In the genomic region with DNA sequence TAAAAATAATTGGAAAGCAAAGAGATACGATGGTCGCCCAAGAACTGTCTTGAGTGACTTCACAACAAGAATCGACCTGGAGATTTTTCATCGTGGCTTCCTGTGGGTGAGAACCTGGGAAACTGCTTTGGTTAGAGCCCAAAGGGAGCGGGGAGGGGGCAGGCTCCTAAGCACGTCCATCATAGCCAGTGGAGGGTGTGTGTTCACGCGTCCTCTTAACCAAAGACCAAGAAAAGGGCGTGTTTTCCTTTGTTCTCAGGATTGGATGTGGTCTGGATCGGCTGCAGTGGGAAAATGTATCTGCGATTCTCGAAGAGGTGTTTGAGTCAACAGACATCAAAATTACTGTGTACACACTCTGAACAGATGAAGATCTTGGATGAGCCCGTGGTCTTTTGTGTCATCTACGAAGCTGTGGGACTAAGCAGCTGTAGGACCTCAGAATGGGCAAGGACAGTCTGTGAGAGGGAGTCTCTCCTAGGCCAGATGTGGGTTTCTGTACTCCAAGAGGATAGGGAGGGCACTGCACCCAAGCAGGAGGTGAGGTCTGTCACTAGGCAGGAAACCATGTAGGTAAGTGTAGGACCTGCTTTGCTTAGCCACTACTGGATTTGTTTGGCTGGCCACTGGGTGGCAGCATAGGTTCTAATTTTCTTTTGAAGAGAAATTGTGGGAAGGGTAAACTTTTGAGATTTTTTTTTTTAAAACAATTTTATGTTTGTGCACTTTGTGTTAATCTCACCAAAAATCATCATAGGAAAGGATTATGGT, we compare ENCODE assay signal across 9 mouse cellular contexts. TPM values are rescaled to one million over a fixed set of nuclear protein-coding genes. Genes with fewer than 3 reads are reported as not detected.
DNase-seq lines count a peak whose midpoint lies in the region; ATAC-seq and TF ChIP-seq lines count a peak whose summit lies in the region.
"Had no signal": no experiment of that assay in that cellular context is flagged by ENCODE, and none has a peak within 500 bp of the region (broad histone marks: within the 10 kb centered on the region; RNA-seq: fewer than 3 reads in every experiment).

No protein-coding gene starts in this region.

- H3K27ac ChIP-seq in heart, embryonic 12.5 days (ENCODE audit: poor library complexity, severe bottlenecking), result 0 out of 2 replicates have a peak overlapping the region, but pooled peaks have one; percentile 30
- H3K27ac ChIP-seq in kidney, embryonic 15.5 days, result peak overlapping the region; percentile 60; the same call in 1 of the 2 replicates
- H3K27ac ChIP-seq in liver, embryonic 14.5 days, result no peak overlapping the region
- no peak overlapping the region for H3K27ac ChIP-seq in neural tube, embryonic 11.5 days (ENCODE audit: low read depth, low read length)
- H3K27ac ChIP-seq: embryonic facial prominence, embryonic 15.5 days had no signal

- H3K9me3 ChIP-seq in heart, embryonic 12.5 days (replicated peaks), result no peaks in the 10 kb centered on the region
- no peaks in the 10 kb centered on the region for H3K9me3 ChIP-seq in kidney, embryonic 15.5 days (replicated peaks)
- no peaks in the 10 kb centered on the region for H3K9me3 ChIP-seq in liver, embryonic 14.5 days (ENCODE audit: control insufficient read depth, low read length)
- no peaks in the 10 kb centered on the region for H3K9me3 ChIP-seq in neural tube, embryonic 11.5 days (ENCODE audit: control insufficient read depth, low read length)
- H3K9me3 ChIP-seq: embryonic facial prominence, embryonic 15.5 days had no signal

- H3K4me1 ChIP-seq in heart, embryonic 12.5 days (replicated peaks), result peaks cover 30% of the 10 kb centered on the region
- H3K4me1 ChIP-seq in kidney, embryonic 15.5 days, result peaks cover 30% of the 10 kb centered on the region
- H3K4me1 ChIP-seq in liver, embryonic 14.5 days (replicated peaks; ENCODE audit: control insufficient read depth in 2 of 2, insufficient read depth in 2 of 2, low read length in 1 of 2), result peaks cover 15 to 31% of the 10 kb centered on the region in 2 experiments
- 0 out of 2 replicates have a peak, but pooled peaks cover under 1% of the 10 kb centered on the region for H3K4me1 ChIP-seq in neural tube, embryonic 11.5 days (ENCODE audit: control insufficient read depth, insufficient read depth, low read length)

- TF ChIP-seq EP300 in liver, embryonic 14.5 days (IDR thresholded peaks at IDR 0.05; ENCODE audit: low read depth), result no peak

- peak; percentile 41; the same call in 1 of the 2 replicates for ATAC-seq in heart, embryonic 12.5 days (ENCODE audit: insufficient number of reproducible peaks, low FRiP score)
- ATAC-seq in kidney, embryonic 15.5 days (replicated peaks; ENCODE audit: low FRiP score), result peak; percentile 79
- peak; percentile 35; the same call in 1 of the 2 replicates for ATAC-seq in liver, embryonic 14.5 days (ENCODE audit: insufficient read depth)
- ATAC-seq in neural tube, embryonic 11.5 days (ENCODE audit: insufficient read depth, low FRiP score, low TSS enrichment), result no peak

- no peak overlapping the region for H3K9ac ChIP-seq in heart, embryonic 12.5 days
- no peak overlapping the region for H3K9ac ChIP-seq in kidney, embryonic 15.5 days
- H3K9ac ChIP-seq in liver, embryonic 14.5 days (replicated peaks), result no peak overlapping the region
- no peak overlapping the region for H3K9ac ChIP-seq in neural tube, embryonic 11.5 days (ENCODE audit: low read length)
- H3K9ac ChIP-seq: embryonic facial prominence, embryonic 15.5 days had no signal

- TF ChIP-seq CTCF in liver, embryonic 14.5 days (IDR thresholded peaks at IDR 0.05; ENCODE audit: low read depth), result peak; percentile 70

- H3K4me3 ChIP-seq in heart, embryonic 12.5 days, result no peak overlapping the region
- H3K4me3 ChIP-seq in kidney, embryonic 15.5 days (replicated peaks), result no peak overlapping the region
- no peak overlapping the region for H3K4me3 ChIP-seq in liver, embryonic 14.5 days (ENCODE audit: insufficient read depth in 1 of 2, low read depth in 2 of 2, low read length in 2 of 2)
- no peak overlapping the region for H3K4me3 ChIP-seq in neural tube, embryonic 11.5 days (ENCODE audit: low read depth, low read length)
- H3K4me3 ChIP-seq: embryonic facial prominence, embryonic 15.5 days had no signal

- H3K36me3 ChIP-seq in heart, embryonic 12.5 days, result peaks cover 81% of the 10 kb centered on the region
- H3K36me3 ChIP-seq in kidney, embryonic 15.5 days, result peaks cover 54% of the 10 kb centered on the region
- peaks cover 47% of the 10 kb centered on the region for H3K36me3 ChIP-seq in liver, embryonic 14.5 days (replicated peaks; ENCODE audit: control insufficient read depth, insufficient read depth, low read depth)
- no peaks in the 10 kb centered on the region; the same call in 1 of the 2 replicates for H3K36me3 ChIP-seq in neural tube, embryonic 11.5 days (ENCODE audit: control insufficient read depth, insufficient read depth, low read length)

- H3K27me3 ChIP-seq in heart, embryonic 12.5 days (replicated peaks), result no peaks in the 10 kb centered on the region
- H3K27me3 ChIP-seq in kidney, embryonic 15.5 days, result no peaks in the 10 kb centered on the region
- H3K27me3 ChIP-seq in liver, embryonic 14.5 days (ENCODE audit: control insufficient read depth, insufficient read depth, low read length), result no peaks in the 10 kb centered on the region
- no peaks in the 10 kb centered on the region for H3K27me3 ChIP-seq in neural tube, embryonic 11.5 days (ENCODE audit: control insufficient read depth, insufficient read depth, low read length)
- H3K27me3 ChIP-seq: embryonic facial prominence, embryonic 15.5 days had no signal

- WGBS in heart, embryonic 12.5 days, result 85% methylated on average over 14 of the region's 14 CpGs
- 83% methylated on average over 14 of the region's 14 CpGs for WGBS in kidney, embryonic 15.5 days
- WGBS in liver, embryonic 14.5 days (ENCODE audit: insufficient replicate concordance), result 79% methylated on average over 14 of the region's 14 CpGs
- WGBS in neural tube, embryonic 11.5 days, result 91% methylated on average over 14 of the region's 14 CpGs

- no peak overlapping the region for H3K4me2 ChIP-seq in heart, embryonic 12.5 days
- H3K4me2 ChIP-seq in kidney, embryonic 15.5 days, result no peak overlapping the region
- no peak overlapping the region for H3K4me2 ChIP-seq in liver, embryonic 14.5 days (ENCODE audit: low read depth)
- no peak overlapping the region for H3K4me2 ChIP-seq in neural tube, embryonic 11.5 days (ENCODE audit: low read depth)
- H3K4me2 ChIP-seq: embryonic facial prominence, embryonic 15.5 days had no signal

- DNase-seq in urinary bladder, postnatal 14 days (ENCODE audit: low spot score), result peak; percentile 57
- DNase-seq in urinary bladder, adult 2 months (ENCODE audit: low spot score), result no peak
- peak; percentile 49 for DNase-seq in cerebellum, adult 8-10 months
- no peak for DNase-seq in liver, embryonic 14.5 days (ENCODE audit: low read depth in 3 of 3, low spot score in 3 of 3)
- peak; percentile 61 for DNase-seq in neural tube, embryonic 11.5 days (ENCODE audit: low spot score)
- peak; percentile 81 for DNase-seq in thymus, postnatal 25 days

RNA-seq across cellular contexts. Expression of gene Oard1, which starts 6.8 kb away (rescaled TPM):
- 38.1 and 42.4 TPM in 2 replicates for polyA plus RNA-seq in urinary bladder, adult 2 months (2012; rRNA removed)
- 43.6 and 45.4 TPM in 2 replicates for polyA plus RNA-seq in heart, embryonic 12.5 days (2016; fragmentation: Nextera tagmentation; extraction: Ambion mirVana)
- polyA plus RNA-seq in kidney, embryonic 15.5 days (2015; fragmentation: Nextera tagmentation; extraction: Ambion mirVana), result 72.4 and 74.9 TPM in 2 replicates
- polyA plus RNA-seq in liver, embryonic 14.5 days (2012; rRNA removed), result 16.6 and 28.2 TPM in 2 replicates
- 51.1 and 52.4 TPM in 2 replicates for polyA plus RNA-seq in liver, embryonic 14.5 days (2014; fragmentation: Nextera tagmentation; extraction: Ambion mirVana)
- 73.5 and 74.2 TPM in 2 replicates for polyA plus RNA-seq in neural tube, embryonic 11.5 days (2014; fragmentation: Nextera tagmentation; extraction: Ambion mirVana)

RNA-seq across cellular contexts. Expression of gene Nfya, which starts 6.9 kb away (rescaled TPM):
- polyA plus RNA-seq in urinary bladder, adult 2 months (2012; rRNA removed), result 31.7 and 39.2 TPM in 2 replicates
- 13.7 and 14.0 TPM in 2 replicates for polyA plus RNA-seq in heart, embryonic 12.5 days (2016; fragmentation: Nextera tagmentation; extraction: Ambion mirVana)
- polyA plus RNA-seq in kidney, embryonic 15.5 days (2015; fragmentation: Nextera tagmentation; extraction: Ambion mirVana), result 15.8 and 17.8 TPM in 2 replicates
- 31.6 and 32.7 TPM in 2 replicates for polyA plus RNA-seq in liver, embryonic 14.5 days (2012; rRNA removed)
- 6.9 and 8.2 TPM in 2 replicates for polyA plus RNA-seq in liver, embryonic 14.5 days (2014; fragmentation: Nextera tagmentation; extraction: Ambion mirVana)
- polyA plus RNA-seq in neural tube, embryonic 11.5 days (2014; fragmentation: Nextera tagmentation; extraction: Ambion mirVana), result 23.1 and 27.8 TPM in 2 replicates

RNA-seq across cellular contexts. Expression of gene Apobec2, which starts 16.1 kb away (rescaled TPM):
- polyA plus RNA-seq in urinary bladder, adult 2 months (2012; rRNA removed), result 6.8 and 7.9 TPM in 2 replicates
- polyA plus RNA-seq in heart, embryonic 12.5 days (2016; fragmentation: Nextera tagmentation; extraction: Ambion mirVana), result 199 and 207 TPM in 2 replicates
- 4.2 and 6.9 TPM in 2 replicates for polyA plus RNA-seq in kidney, embryonic 15.5 days (2015; fragmentation: Nextera tagmentation; extraction: Ambion mirVana)
- 0.12 and 0.27 TPM in 2 replicates for polyA plus RNA-seq in liver, embryonic 14.5 days (2012; rRNA removed)
- 0.36 and 0.48 TPM in 2 replicates for polyA plus RNA-seq in liver, embryonic 14.5 days (2014; fragmentation: Nextera tagmentation; extraction: Ambion mirVana)
- polyA plus RNA-seq in neural tube, embryonic 11.5 days (2014; fragmentation: Nextera tagmentation; extraction: Ambion mirVana), result 5.5 and 5.7 TPM in 2 replicates

RNA-seq across cellular contexts. Expression of gene Tspo2, which starts 34.7 kb away (rescaled TPM):
- polyA plus RNA-seq in urinary bladder, adult 2 months (2012; rRNA removed), result not detected in 2 replicates
- 4.5 and 5.7 TPM in 2 replicates for polyA plus RNA-seq in heart, embryonic 12.5 days (2016; fragmentation: Nextera tagmentation; extraction: Ambion mirVana)
- polyA plus RNA-seq in kidney, embryonic 15.5 days (2015; fragmentation: Nextera tagmentation; extraction: Ambion mirVana), result 2.4 and 4.1 TPM in 2 replicates
- polyA plus RNA-seq in liver, embryonic 14.5 days (2012; rRNA removed), result 169 and 210 TPM in 2 replicates
- 168 and 176 TPM in 2 replicates for polyA plus RNA-seq in liver, embryonic 14.5 days (2014; fragmentation: Nextera tagmentation; extraction: Ambion mirVana)
- polyA plus RNA-seq in neural tube, embryonic 11.5 days (2014; fragmentation: Nextera tagmentation; extraction: Ambion mirVana), result 0.34 TPM in 1 of 2 replicates, not detected in the other

RNA-seq across cellular contexts. Expression of gene Unc5cl, which starts 38.1 kb away (rescaled TPM):
- polyA plus RNA-seq in urinary bladder, adult 2 months (2012; rRNA removed), result 0.11 and 0.13 TPM in 2 replicates
- 0.09 and 0.36 TPM in 2 replicates for polyA plus RNA-seq in heart, embryonic 12.5 days (2016; fragmentation: Nextera tagmentation; extraction: Ambion mirVana)
- polyA plus RNA-seq in kidney, embryonic 15.5 days (2015; fragmentation: Nextera tagmentation; extraction: Ambion mirVana), result 5.6 and 5.7 TPM in 2 replicates
- polyA plus RNA-seq in liver, embryonic 14.5 days (2012; rRNA removed), result 4.8 and 5.8 TPM in 2 replicates
- 3.0 and 4.2 TPM in 2 replicates for polyA plus RNA-seq in liver, embryonic 14.5 days (2014; fragmentation: Nextera tagmentation; extraction: Ambion mirVana)
- polyA plus RNA-seq in neural tube, embryonic 11.5 days (2014; fragmentation: Nextera tagmentation; extraction: Ambion mirVana), result 0.16 and 0.48 TPM in 2 replicates
- polyA plus RNA-seq: embryonic facial prominence, embryonic 15.5 days had no signal

Comparison
In these comparisons a context has a peak if more than half of its experiments do, and no peak if none do; other contexts are left out.
1. DNase-seq: peak in urinary bladder, postnatal 14 days (single experiment), cerebellum, adult 8-10 months (single experiment), neural tube, embryonic 11.5 days (single experiment) and thymus, postnatal 25 days (single experiment); none in urinary bladder, adult 2 months (single experiment) and liver, embryonic 14.5 days (0 of 3).
2. H3K27ac ChIP-seq: peak in heart, embryonic 12.5 days (single experiment) and kidney, embryonic 15.5 days (single experiment); none in liver, embryonic 14.5 days (single experiment) and neural tube, embryonic 11.5 days (single experiment).
3. RNA of gene Apobec2, which starts 16.1 kb away (polyA plus RNA-seq): 199 to 207 TPM in heart, embryonic 12.5 days; 6.8 to 7.9 TPM in urinary bladder, adult 2 months, 5.5 to 5.7 TPM in neural tube, embryonic 11.5 days, 4.2 to 6.9 TPM in kidney, embryonic 15.5 days and 0.12 to 0.48 TPM in liver, embryonic 14.5 days; every median in the first group is over 10 times any median in the second.